Mouse (Mus musculus): ENCODE measurements around the gene Nudt17. TPM values are rescaled to one million over a fixed set of nuclear protein-coding genes. Genes with fewer than 3 reads are reported as not detected.
"Not testable (repeated sequence)": the region's sequence is repeated elsewhere in the genome, so short reads cannot be mapped to it uniquely, and the experiment has no call there.

Nudt17 gene
- polyA plus RNA-seq, 1 experiment: not detected

DNA sequence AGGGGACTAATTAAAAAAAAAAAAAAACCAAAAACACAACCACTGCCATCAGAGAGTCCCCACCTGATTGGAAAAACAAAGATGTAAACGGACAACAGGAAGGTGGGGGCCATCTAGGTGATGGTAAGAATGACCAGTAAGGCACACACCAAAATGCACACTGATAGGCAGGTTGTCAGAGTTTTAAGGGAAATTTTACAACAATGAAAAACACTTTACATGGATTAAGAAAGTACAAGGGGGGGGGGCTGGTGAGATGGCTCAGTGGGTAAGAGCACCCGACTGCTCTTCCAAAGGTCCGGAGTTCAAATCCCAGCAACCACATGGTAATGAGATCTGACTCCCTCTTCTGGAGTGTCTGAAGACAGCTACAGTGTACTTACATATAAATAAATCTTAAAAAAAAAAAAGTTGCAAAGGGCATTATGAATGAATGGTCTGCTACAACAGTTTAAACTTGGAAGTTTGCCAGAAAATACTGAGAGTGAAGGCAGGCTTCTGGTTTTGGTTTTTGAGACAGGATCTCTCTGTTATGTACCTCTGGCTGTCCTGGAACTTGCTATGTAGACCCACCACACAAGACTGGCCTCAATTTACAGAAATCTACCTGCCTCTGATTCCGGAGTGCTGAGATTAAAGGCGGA lies 39.8 kb downstream of the Nudt17 start:
- peaks cover under 1% of the 10 kb centered on the region; the same call in 1 of the 2 replicates for H3K4me1 ChIP-seq (ENCODE audit: control insufficient read depth, insufficient read depth, low read length)
- TF ChIP-seq POLR2A (IDR thresholded peaks at IDR 0.05; ENCODE audit: insufficient read depth, low read depth, low read length) (no peak), CTCF (IDR thresholded peaks at IDR 0.05; ENCODE audit: insufficient read depth, low read depth, low read length) (no peak)
- no peak overlapping the region for H3K27ac ChIP-seq (ENCODE audit: insufficient read depth, low read depth, low read length)
- no peak overlapping the region for H3K4me3 ChIP-seq (ENCODE audit: insufficient read depth, low read depth, low read length)
- WGBS: 95% methylated on average over 5 of the region's 5 CpGs

DNA sequence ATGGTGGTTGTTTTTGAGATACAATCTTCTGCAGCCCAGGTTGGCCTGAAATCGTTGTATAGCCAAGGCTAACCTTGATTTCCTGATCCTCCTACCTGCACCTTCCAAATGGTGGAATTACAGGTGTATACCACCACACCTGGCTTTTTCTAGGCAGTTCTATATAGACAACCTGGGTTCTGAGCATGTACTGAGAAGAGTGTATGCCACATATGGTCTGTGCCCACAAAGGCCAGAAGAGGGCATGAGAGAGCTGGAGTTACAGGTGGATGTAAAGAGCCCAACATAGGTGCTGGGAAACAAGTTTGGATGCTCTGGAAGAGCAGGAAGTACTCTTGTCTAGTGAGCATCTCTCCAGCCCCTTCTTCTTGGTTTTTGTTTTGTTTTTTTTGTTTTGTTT lies 41.0 kb downstream of the Nudt17 start:
- Histone ChIP-seq H3K4me3 (ENCODE audit: insufficient read depth, low read depth, low read length) (no peak overlapping the region), H3K4me1 (ENCODE audit: control insufficient read depth, insufficient read depth, low read length) (peaks cover 6% of the 10 kb centered on the region), H3K27ac (ENCODE audit: insufficient read depth, low read depth, low read length) (no peak overlapping the region)
- WGBS: 49% methylated on average over 1 of the region's 1 CpGs
- no peak for TF ChIP-seq CTCF (IDR thresholded peaks at IDR 0.05; ENCODE audit: insufficient read depth, low read depth, low read length)
- no peak for TF ChIP-seq POLR2A (IDR thresholded peaks at IDR 0.05; ENCODE audit: insufficient read depth, low read depth, low read length)

DNA sequence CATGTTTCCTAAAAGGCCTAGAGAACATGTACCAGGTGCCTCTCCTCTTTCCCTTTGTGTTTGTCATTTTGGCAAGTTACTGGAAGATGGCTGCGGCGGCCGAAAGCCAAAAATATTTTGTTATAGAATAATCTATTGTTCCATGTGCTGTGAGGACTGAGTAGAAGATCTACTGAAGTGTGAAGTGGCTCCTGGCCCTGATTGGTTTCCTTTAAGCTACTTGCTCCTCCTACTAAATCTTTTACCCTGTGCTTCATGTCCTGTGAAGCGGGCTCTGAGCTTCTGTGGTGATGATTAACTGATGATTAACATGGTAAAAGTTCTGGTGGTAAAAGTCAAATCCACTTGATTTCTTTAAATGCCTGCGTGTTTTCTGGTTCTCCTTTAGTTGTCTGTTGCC lies 41.4 kb downstream of the Nudt17 start:
- no peak for TF ChIP-seq CTCF (IDR thresholded peaks at IDR 0.05; ENCODE audit: insufficient read depth, low read depth, low read length)
- TF ChIP-seq POLR2A (IDR thresholded peaks at IDR 0.05; ENCODE audit: insufficient read depth, low read depth, low read length): no peak
- Histone ChIP-seq H3K4me1 (ENCODE audit: control insufficient read depth, insufficient read depth, low read length) (peaks cover 6% of the 10 kb centered on the region), H3K4me3 (ENCODE audit: insufficient read depth, low read depth, low read length) (no peak overlapping the region), H3K27ac (ENCODE audit: insufficient read depth, low read depth, low read length) (no peak overlapping the region)
- 94% methylated on average over 5 of the region's 5 CpGs for WGBS

DNA sequence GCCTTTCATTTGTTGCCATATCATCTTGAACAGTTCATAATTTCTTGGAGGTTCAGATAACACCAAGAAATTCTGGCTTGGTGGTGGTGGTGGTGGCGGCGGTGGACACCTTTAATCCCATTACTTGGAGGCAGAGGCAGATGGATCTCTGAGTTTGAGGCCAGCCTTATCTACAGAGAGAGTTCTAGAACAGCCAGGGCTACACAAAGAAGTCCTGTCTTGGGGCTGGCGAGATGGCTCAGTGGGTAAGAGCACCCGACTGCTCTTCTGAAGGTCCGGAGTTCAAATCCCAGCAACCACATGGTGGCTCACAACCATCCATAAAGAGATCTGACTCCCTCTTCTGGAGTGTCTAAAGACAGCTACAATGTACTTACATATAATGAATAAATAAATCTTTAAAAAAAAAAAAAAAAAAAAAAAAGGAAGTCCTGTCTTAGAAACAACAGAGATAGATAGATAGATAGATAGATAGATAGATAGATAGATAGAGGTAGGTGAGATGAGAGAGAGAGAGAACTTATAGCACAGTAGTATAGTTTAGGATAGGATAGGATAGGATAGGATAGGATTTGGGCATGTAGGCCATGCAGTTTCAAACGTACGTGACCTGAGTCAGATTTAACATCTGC lies 42.5 kb downstream of the Nudt17 start:
- H3K4me1 ChIP-seq (ENCODE audit: control insufficient read depth, insufficient read depth, low read length); H3K27ac ChIP-seq (ENCODE audit: insufficient read depth, low read depth, low read length); H3K4me3 ChIP-seq (ENCODE audit: insufficient read depth, low read depth, low read length): not testable (repeated sequence)
- 91% methylated on average over 7 of the region's 7 CpGs for WGBS

DNA sequence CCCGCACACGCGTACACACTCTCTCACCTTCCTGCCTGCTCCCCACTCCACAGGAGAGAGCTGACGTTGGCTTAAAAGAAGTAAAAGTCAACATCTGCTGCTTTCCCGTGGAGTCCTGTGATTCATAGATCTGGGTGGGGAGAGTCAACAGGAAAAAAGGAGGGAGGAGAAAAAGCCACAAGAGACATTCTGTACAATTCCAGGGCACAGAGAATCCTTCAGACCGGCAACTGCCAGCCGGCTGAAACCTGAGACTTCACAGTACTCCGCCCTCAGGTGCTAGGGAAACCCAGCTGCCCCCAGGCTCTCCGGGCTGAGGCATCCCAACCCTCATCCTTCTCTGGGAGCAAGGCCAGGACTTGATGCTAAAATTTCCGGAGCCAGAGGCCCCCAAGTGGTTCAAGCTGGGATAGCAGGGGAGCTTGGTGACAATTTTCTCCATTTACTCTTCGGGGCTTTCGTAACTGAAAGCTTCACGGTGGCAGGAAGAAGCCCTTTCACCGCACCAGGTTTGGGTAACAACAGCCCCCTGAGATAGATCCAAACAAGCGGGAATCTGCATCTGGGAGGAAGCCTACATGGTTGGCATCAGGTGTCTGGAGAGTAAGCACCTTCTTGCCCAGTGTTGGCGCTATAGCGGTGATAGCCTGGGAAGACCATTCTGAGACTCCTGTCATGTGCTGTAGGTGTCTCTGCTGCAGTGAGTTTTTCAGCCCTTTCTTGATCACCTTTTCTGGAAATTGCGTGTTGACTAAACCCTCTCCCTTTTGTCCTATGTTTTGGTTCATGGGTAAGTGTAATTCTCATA lies 44.7 kb downstream of the Nudt17 start:
- H3K27ac ChIP-seq (ENCODE audit: insufficient read depth, low read depth, low read length): peak overlapping the region; percentile 78
- TF ChIP-seq POLR2A (IDR thresholded peaks at IDR 0.05; ENCODE audit: insufficient read depth, low read depth, low read length) (no peak), CTCF (IDR thresholded peaks at IDR 0.05; ENCODE audit: insufficient read depth, low read depth, low read length) (peak; percentile 75)
- WGBS: 3% methylated on average over 18 of the region's 18 CpGs
- peak overlapping the region; percentile 38 for H3K4me3 ChIP-seq (ENCODE audit: insufficient read depth, low read depth, low read length)
- H3K4me1 ChIP-seq (ENCODE audit: control insufficient read depth, insufficient read depth, low read length): peaks cover 6% of the 10 kb centered on the region

DNA sequence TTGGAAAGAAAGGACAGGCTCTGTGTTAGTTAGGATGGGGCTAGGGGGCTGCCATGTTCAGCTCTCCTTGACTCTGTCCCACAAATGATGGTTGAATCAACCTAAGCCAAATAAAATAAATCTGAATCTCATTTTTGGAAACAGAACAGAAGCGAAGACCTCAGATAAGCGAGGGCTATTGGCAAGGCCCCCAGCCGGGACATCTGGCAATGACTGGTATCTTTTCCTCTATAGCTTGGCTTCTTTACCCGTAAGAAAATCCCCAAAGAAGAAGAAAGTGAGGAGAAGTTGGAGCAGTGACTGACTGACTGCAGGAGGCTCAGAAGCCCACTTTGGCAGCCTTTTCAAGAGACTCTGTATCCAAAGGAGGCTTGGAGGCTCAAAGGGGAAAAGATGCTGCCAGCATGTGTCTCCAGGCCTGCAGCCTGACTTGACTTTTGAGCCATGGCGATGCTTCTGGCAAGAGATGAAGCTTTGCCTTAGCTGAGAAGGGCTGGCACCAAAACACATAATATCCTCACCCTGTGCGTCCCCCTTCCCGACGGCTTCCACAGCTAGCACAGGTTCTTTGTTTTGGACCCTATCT lies 45.5 kb downstream of the Nudt17 start:
- no peak overlapping the region for H3K4me3 ChIP-seq (ENCODE audit: insufficient read depth, low read depth, low read length)
- 35% methylated on average over 8 of the region's 8 CpGs for WGBS
- H3K27ac ChIP-seq (ENCODE audit: insufficient read depth, low read depth, low read length): peak overlapping the region; percentile 50; the same call in 1 of the 2 replicates
- TF ChIP-seq POLR2A (IDR thresholded peaks at IDR 0.05; ENCODE audit: insufficient read depth, low read depth, low read length) (no peak), CTCF (IDR thresholded peaks at IDR 0.05; ENCODE audit: insufficient read depth, low read depth, low read length) (no peak)
- peaks cover 6% of the 10 kb centered on the region for H3K4me1 ChIP-seq (ENCODE audit: control insufficient read depth, insufficient read depth, low read length)

DNA sequence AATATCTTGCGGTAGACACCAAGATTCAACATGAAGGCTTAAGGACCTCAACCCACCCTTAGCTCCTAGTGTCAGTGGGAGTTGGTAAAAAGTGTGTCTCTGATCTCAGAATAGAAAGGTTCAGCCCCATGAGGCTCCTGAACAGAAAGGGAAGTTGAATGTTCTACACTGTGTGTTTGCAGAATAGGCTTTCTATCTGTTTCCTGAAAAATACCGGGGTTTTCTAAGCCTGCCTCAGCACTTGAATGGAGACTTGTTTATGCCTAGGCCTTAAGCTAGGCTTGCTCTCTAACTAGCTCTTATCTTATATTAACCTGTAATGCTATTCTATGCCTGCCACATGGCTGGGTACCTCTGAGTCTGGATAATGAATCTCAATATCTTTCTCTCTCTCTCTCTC lies 47.5 kb downstream of the Nudt17 start:
- H3K4me1 ChIP-seq (ENCODE audit: control insufficient read depth, insufficient read depth, low read length): peaks cover 6% of the 10 kb centered on the region
- no peak for TF ChIP-seq CTCF (IDR thresholded peaks at IDR 0.05; ENCODE audit: insufficient read depth, low read depth, low read length)
- TF ChIP-seq POLR2A (IDR thresholded peaks at IDR 0.05; ENCODE audit: insufficient read depth, low read depth, low read length): no peak
- H3K4me3 ChIP-seq (ENCODE audit: insufficient read depth, low read depth, low read length): no peak overlapping the region
- WGBS: 90% methylated on average over 2 of the region's 2 CpGs
- no peak overlapping the region for H3K27ac ChIP-seq (ENCODE audit: insufficient read depth, low read depth, low read length)

Other genes starting within 250 kb of the Nudt17 start
- not detected in 2 replicates for gene Hfe2, start 183.4 kb downstream of the Nudt17 start, polyA plus RNA-seq (2012; ENCODE audit: insufficient read depth, insufficient read length, low replicate concordance, missing spikeins)
- not detected in 2 replicates for gene Txnip, start 150.6 kb downstream of the Nudt17 start, polyA plus RNA-seq (2012; ENCODE audit: insufficient read depth, insufficient read length, low replicate concordance, missing spikeins)
- not detected in 2 replicates for gene Gm16253, start 131.6 kb downstream of the Nudt17 start, polyA plus RNA-seq (2012; ENCODE audit: insufficient read depth, insufficient read length, low replicate concordance, missing spikeins)
- not detected in 2 replicates for gene Polr3gl, start 114.4 kb downstream of the Nudt17 start, polyA plus RNA-seq (2012; ENCODE audit: insufficient read depth, insufficient read length, low replicate concordance, missing spikeins)
- gene Ankrd34a, start 111.9 kb downstream of the Nudt17 start, polyA plus RNA-seq (2012; ENCODE audit: insufficient read depth, insufficient read length, low replicate concordance, missing spikeins): not detected in 2 replicates
- not detected in 2 replicates for gene Lix1l, start 107.4 kb downstream of the Nudt17 start, polyA plus RNA-seq (2012; ENCODE audit: insufficient read depth, insufficient read length, low replicate concordance, missing spikeins)
- gene Rbm8a, start 78.6 kb downstream of the Nudt17 start, polyA plus RNA-seq (2012; ENCODE audit: insufficient read depth, insufficient read length, low replicate concordance, missing spikeins): not detected in 2 replicates
- not detected in 2 replicates for gene Pex11b, start 73.2 kb downstream of the Nudt17 start, polyA plus RNA-seq (2012; ENCODE audit: insufficient read depth, insufficient read length, low replicate concordance, missing spikeins)
- not detected in 2 replicates for gene Gm42957, start 73.1 kb downstream of the Nudt17 start, polyA plus RNA-seq (2012; ENCODE audit: insufficient read depth, insufficient read length, low replicate concordance, missing spikeins)
- not detected in 2 replicates for gene Itga10, start 63.0 kb downstream of the Nudt17 start, polyA plus RNA-seq (2012; ENCODE audit: insufficient read depth, insufficient read length, low replicate concordance, missing spikeins)
- not detected in 2 replicates for gene Ankrd35, start 38.4 kb downstream of the Nudt17 start, polyA plus RNA-seq (2012; ENCODE audit: insufficient read depth, insufficient read length, low replicate concordance, missing spikeins)
- not detected in 2 replicates for gene Pias3, start 12.2 kb downstream of the Nudt17 start, polyA plus RNA-seq (2012; ENCODE audit: insufficient read depth, insufficient read length, low replicate concordance, missing spikeins)
- gene Polr3c, start 19.1 kb upstream of the Nudt17 start, polyA plus RNA-seq (2012; ENCODE audit: insufficient read depth, insufficient read length, low replicate concordance, missing spikeins): not detected in 2 replicates
- gene Rnf115, start 19.1 kb upstream of the Nudt17 start, polyA plus RNA-seq (2012; ENCODE audit: insufficient read depth, insufficient read length, low replicate concordance, missing spikeins): not detected in 2 replicates
- gene Pdzk1, start 120.7 kb upstream of the Nudt17 start, polyA plus RNA-seq (2012; ENCODE audit: insufficient read depth, insufficient read length, low replicate concordance, missing spikeins): not detected in 2 replicates
- gene Cd160, start 120.8 kb upstream of the Nudt17 start, polyA plus RNA-seq (2012; ENCODE audit: insufficient read depth, insufficient read length, low replicate concordance, missing spikeins): not detected in 2 replicates
- gene Gja5, start 196.1 kb upstream of the Nudt17 start, polyA plus RNA-seq (2012; ENCODE audit: insufficient read depth, insufficient read length, low replicate concordance, missing spikeins): not detected in 2 replicates
- gene Gpr89, start 196.8 kb upstream of the Nudt17 start, polyA plus RNA-seq (2012; ENCODE audit: insufficient read depth, insufficient read length, low replicate concordance, missing spikeins): not detected in 2 replicates
- gene Gja8, start 217.5 kb upstream of the Nudt17 start, polyA plus RNA-seq (2012; ENCODE audit: insufficient read depth, insufficient read length, low replicate concordance, missing spikeins): not detected in 2 replicates

Data from olfactory bulb, adult 2 months (tissue).